Mouse (Mus musculus): ENCODE measurements around the gene Resp18. TPM values are rescaled to one million over a fixed set of nuclear protein-coding genes. Genes with fewer than 3 reads are reported as not detected.
"Not testable (repeated sequence)": the region's sequence is repeated elsewhere in the genome, so short reads cannot be mapped to it uniquely, and the experiment has no call there.

Gene Resp18
- polyA plus RNA-seq, 3 experiments from 2014 or later, result not detected

GRCm38 (mm10) chr1:75232489-75232888 is 45.7 kb downstream of the Resp18 start:
- not testable (repeated sequence) for ATAC-seq

- ATAC-seq, result no peak
These were observed 46.5 kb downstream of the Resp18 start, which contains the start of gene A630095N17Rik for GRCm38 (mm10) chr1:75231664-75232152. Gene A630095N17Rik (minus strand): TSS chr1:75232102.

GRCm38 (mm10) chr1:75231224-75231623 is 47.0 kb downstream of the Resp18 start:
- no peak for ATAC-seq

- ATAC-seq, result no peak
These were observed 47.8 kb downstream of the Resp18 start for GRCm38 (mm10) chr1:75230335-75230994.

GRCm38 (mm10) chr1:75229158-75229557 is 49.1 kb downstream of the Resp18 start:
- no peak for ATAC-seq

GRCm38 (mm10) chr1:75227653-75228052 is 50.6 kb downstream of the Resp18 start:
- no peak for ATAC-seq

- ATAC-seq, result no peak
These were observed 52.1 kb downstream of the Resp18 start for GRCm38 (mm10) chr1:75226138-75226537.

- no peak for ATAC-seq
These were observed 52.7 kb downstream of the Resp18 start for GRCm38 (mm10) chr1:75225473-75225872.

GRCm38 (mm10) chr1:75223532-75223931 is 54.7 kb downstream of the Resp18 start:
- no peak for ATAC-seq

- peak; percentile 14 for ATAC-seq
These were observed 55.3 kb downstream of the Resp18 start for GRCm38 (mm10) chr1:75222926-75223325.

Other genes starting within 250 kb of the Resp18 start
- 1 to 10 TPM; 6.1 to 8.8 (median 7.6) TPM for gene Nhej1, start 153.2 kb downstream of the Resp18 start, polyA plus RNA-seq (2017; shearing (Covaris generic))
- gene Slc23a3, start 144.5 kb downstream of the Resp18 start, polyA plus RNA-seq (2017; shearing (Covaris generic)), result under 1 TPM in 1 of 3 experiments, not detected in 2; 0.47 TPM
- 100 to 1,000 TPM; 120 to 140 (median 139) TPM for gene Cnppd1, start 135.7 kb downstream of the Resp18 start, polyA plus RNA-seq (2017; shearing (Covaris generic))
- gene Retreg2, start 135.6 kb downstream of the Resp18 start, polyA plus RNA-seq (2017; shearing (Covaris generic)), result 10 to 100 TPM; 17.4 to 31.3 (median 20.3) TPM
- gene Zfand2b, start 109.8 kb downstream of the Resp18 start, polyA plus RNA-seq (2017; shearing (Covaris generic)), result 10 to 100 TPM; 45.5 to 56.2 (median 50.2) TPM
- gene Abcb6, start 98.0 kb downstream of the Resp18 start, polyA plus RNA-seq (2017; shearing (Covaris generic)), result 1 to 10 TPM; 3.0 to 4.6 (median 4.4) TPM
- 10 to 100 TPM; 16.5 to 28.6 (median 25.1) TPM for gene Ankzf1, start 86.3 kb downstream of the Resp18 start, polyA plus RNA-seq (2017; shearing (Covaris generic))
- 10 to 100 TPM in 1 of 3 experiments, 1 to 10 TPM in 2; 7.5 to 10.8 (median 8.4) TPM for gene Atg9a, start 86.2 kb downstream of the Resp18 start, polyA plus RNA-seq (2017; shearing (Covaris generic))
- 10 to 100 TPM in 2 of 3 experiments, 1 to 10 TPM in 1; 8.4 to 14.1 (median 13.5) TPM for gene Glb1l, start 67.6 kb downstream of the Resp18 start, polyA plus RNA-seq (2017; shearing (Covaris generic))
- 10 to 100 TPM; 46.3 to 62.7 (median 51.6) TPM for gene Stk16, start 67.6 kb downstream of the Resp18 start, polyA plus RNA-seq (2017; shearing (Covaris generic))
- gene Tuba4a, start 58.5 kb downstream of the Resp18 start, polyA plus RNA-seq (2017; shearing (Covaris generic)), result 100 to 1,000 TPM; 116 to 151 (median 123) TPM
- not detected for gene A630095N17Rik, start 46.3 kb downstream of the Resp18 start, polyA plus RNA-seq (2017; shearing (Covaris generic))
- 1 to 10 TPM; 3.0 to 7.0 (median 5.8) TPM for gene Dnajb2, start 42.0 kb downstream of the Resp18 start, polyA plus RNA-seq (2017; shearing (Covaris generic))
- under 1 TPM in 1 of 3 experiments, not detected in 2; 0.36 TPM for gene Ptprn, start 13.9 kb downstream of the Resp18 start, polyA plus RNA-seq (2017; shearing (Covaris generic))
- gene Dnpep, start 39.6 kb upstream of the Resp18 start, polyA plus RNA-seq (2017; shearing (Covaris generic)), result 10 to 100 TPM; 52.9 to 68.4 (median 62.8) TPM
- under 1 TPM in 1 of 3 experiments, not detected in 2; 0.64 TPM for gene Des, start 81.9 kb upstream of the Resp18 start, polyA plus RNA-seq (2017; shearing (Covaris generic))
- gene Speg, start 96.9 kb upstream of the Resp18 start, polyA plus RNA-seq (2017; shearing (Covaris generic)), result under 1 TPM in 1 of 3 experiments, not detected in 2; 0.34 TPM
- 10 to 100 TPM; 44.2 to 67.2 (median 62.7) TPM for gene Gmppa, start 157.5 kb upstream of the Resp18 start, polyA plus RNA-seq (2017; shearing (Covaris generic))
- not detected for gene Asic4, start 172.0 kb upstream of the Resp18 start, polyA plus RNA-seq (2017; shearing (Covaris generic))
- gene Chpf, start 200.9 kb upstream of the Resp18 start, polyA plus RNA-seq (2017; shearing (Covaris generic)), result 1 to 10 TPM; 5.5 to 6.9 (median 5.6) TPM
- under 1 TPM in 1 of 3 experiments, not detected in 2; 0.24 TPM for gene Tmem198, start 201.1 kb upstream of the Resp18 start, polyA plus RNA-seq (2017; shearing (Covaris generic))
- not detected for gene Obsl1, start 228.0 kb upstream of the Resp18 start, polyA plus RNA-seq (2017; shearing (Covaris generic))
- not detected for gene Inha, start 228.7 kb upstream of the Resp18 start, polyA plus RNA-seq (2017; shearing (Covaris generic))
- 10 to 100 TPM in 2 of 3 experiments, 1 to 10 TPM in 1; 6.5 to 11.9 (median 10.5) TPM for gene Stk11ip, start 243.1 kb upstream of the Resp18 start, polyA plus RNA-seq (2017; shearing (Covaris generic))